Mouse (Mus musculus): ENCODE results near the gene Thop1.

GRCm38 (mm10) chr10:81020207-81020606 lies 49.6 kb upstream of the Thop1 start:
- no peak for TF ChIP-seq CTCF (IDR thresholded peaks at IDR 0.05; ENCODE audit: low read depth, low read length)
- no peak for TF ChIP-seq EP300 (IDR thresholded peaks at IDR 0.05; ENCODE audit: insufficient read depth, low read depth, low read length)

Data from ES-Bruce4 (cell line).